Mouse (Mus musculus) left cerebral cortex, postnatal 10 days (tissue): ENCODE data around the gene Ppfibp2. TPM values are rescaled to one million over a fixed set of nuclear protein-coding genes. Genes with fewer than 3 reads are reported as not detected.

Source experiments
- total RNA-seq, 2 experiments: library from RNA; stranded (reverse); gene quantifications; 2 replicates each; pipeline ENCODE4 v1.2.3; 2021

The Ppfibp2 gene
- total RNA-seq, 2 experiments from 2014 or later, result 3.5 to 3.9 TPM

Other genes starting within 250 kb of the Ppfibp2 start
- 10 to 100 TPM; 14.9 to 15.6 TPM for gene Syt9, start 224.5 kb upstream of the Ppfibp2 start, total RNA-seq
- 1 to 10 TPM; 5.5 to 5.6 TPM for gene Olfml1, start 27.8 kb upstream of the Ppfibp2 start, total RNA-seq
- not detected for gene 5330417H12Rik, start 30.0 kb downstream of the Ppfibp2 start, total RNA-seq
- gene Cyb5r2, start 162.8 kb downstream of the Ppfibp2 start, total RNA-seq, result not detected
- not detected for gene Ovch2, start 206.0 kb downstream of the Ppfibp2 start, total RNA-seq
- not detected for gene Olfr467, start 217.1 kb downstream of the Ppfibp2 start, total RNA-seq
- not detected for gene Olfr469, start 230.3 kb downstream of the Ppfibp2 start, total RNA-seq